Mouse (Mus musculus): ENCODE results near the gene D130040H23Rik.

GRCm38 (mm10) chr8:69324771-69325170 lies 53.9 kb downstream of the D130040H23Rik start:
- no peak for TF ChIP-seq CTCF (IDR thresholded peaks at IDR 0.05; ENCODE audit: low read depth, low read length)
- no peak for TF ChIP-seq POLR2A (IDR thresholded peaks at IDR 0.05; ENCODE audit: extremely low read depth, insufficient read depth, low read length)

Data from liver, adult 2 months (tissue).